Mouse (Mus musculus): ENCODE measurements around the gene Cyb5d1.
A peak's percentile ranks its signal among the peaks of the same experiment; 100 is the strongest.

Gene Cyb5d1

DNA sequence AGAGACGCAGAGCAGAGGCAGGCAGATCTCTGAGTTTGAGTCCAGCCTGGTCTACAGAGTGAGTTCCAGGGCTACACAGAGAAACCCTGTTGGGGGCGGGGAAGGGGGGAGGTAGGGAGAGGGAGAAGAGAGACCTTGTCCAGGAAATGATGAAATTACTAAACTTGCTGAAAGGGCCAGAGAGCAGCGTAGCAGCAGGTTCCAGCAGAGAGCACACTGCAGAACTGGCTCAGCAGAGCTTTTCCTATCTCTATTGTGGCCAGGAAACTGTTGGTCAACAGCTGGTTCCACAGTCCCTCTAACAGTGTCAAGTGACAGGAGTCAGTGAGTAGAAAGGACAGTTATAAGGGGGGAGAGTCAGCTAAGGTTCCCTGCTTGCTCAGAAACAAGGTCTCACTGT, 15.8 kb downstream of the Cyb5d1 start:
- DNase-seq (ENCODE audit: low spot score in 2 of 2) = no peak

DNA sequence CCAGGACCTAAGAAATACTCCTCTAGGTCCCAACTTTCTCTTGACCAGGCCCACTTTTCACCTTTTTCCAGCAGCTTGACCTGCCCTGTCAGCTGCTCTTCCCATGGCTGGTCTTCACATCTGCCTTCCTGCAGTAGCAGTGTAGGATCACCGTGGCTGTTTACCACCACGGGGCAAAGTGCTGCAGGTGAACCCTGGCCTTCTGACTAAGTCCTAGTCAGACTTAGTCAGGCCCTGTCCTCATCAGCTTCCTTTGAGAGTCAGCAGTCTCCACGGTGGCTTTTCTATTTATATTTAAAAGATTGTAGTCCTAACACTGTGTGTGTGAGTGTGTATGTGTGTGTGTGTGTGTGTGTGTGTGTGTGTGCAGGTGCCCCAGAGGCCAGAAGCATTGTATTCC, 17.7 kb downstream of the Cyb5d1 start:
- DNase-seq (ENCODE audit: low spot score in 2 of 2) = no peak

DNA sequence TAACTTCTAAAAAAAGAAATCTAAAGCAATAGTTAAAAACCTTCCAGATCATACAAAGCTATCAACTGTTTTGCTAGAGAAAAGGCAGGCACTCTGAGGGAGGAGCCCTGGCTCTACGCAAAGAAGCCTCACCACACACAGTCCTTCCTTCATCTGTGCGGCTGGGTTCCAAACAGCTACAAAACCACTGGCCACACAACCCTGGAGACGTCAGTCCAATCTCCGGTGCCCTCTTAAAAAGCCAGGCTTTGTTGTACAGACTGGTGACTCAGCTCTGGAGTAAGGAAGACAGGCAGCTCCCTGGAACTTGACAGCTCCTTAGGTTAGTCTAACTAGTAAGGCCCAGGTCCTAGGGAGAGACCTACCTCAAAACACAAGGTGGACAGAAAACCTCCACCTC, 19.8 kb downstream of the Cyb5d1 start:
- DNase-seq (ENCODE audit: low spot score in 2 of 2) = no peak

DNA sequence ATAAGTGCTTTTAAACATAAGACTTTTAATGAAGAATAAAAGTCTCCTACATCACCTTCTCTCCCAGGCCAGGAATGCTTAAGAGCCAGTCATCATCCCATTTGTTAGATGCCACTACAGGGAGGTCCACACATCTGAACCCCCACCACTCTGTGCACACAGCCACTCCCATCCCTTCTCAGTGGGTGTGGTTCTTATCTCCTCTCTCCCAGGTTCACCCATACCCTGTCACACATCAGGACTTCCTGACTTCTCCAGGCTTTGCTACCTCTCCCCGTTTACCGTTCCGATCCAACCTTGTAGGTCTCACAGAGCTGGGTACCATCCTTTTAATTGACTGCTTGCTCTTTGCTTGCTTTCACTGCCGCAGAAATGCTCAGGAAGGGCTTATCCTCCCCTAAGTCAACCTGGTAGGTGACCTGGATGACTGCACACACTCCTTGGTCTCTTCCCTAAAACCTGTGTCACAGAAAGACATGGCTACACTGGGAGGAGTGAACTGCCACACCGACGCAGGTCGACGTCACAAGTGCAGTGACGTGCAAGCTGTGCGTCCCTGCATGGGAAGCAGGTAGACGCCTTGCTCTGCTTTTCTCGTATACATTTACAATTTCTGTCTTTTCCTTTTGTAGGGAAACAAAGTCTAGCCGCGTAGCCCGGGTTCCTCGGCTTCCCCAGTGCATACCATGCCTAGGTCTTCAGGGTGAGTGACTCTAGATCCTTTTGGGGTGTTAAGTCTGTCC, 22.0 kb downstream of the Cyb5d1 start:
- no peak for DNase-seq (ENCODE audit: low spot score in 2 of 2)

DNA sequence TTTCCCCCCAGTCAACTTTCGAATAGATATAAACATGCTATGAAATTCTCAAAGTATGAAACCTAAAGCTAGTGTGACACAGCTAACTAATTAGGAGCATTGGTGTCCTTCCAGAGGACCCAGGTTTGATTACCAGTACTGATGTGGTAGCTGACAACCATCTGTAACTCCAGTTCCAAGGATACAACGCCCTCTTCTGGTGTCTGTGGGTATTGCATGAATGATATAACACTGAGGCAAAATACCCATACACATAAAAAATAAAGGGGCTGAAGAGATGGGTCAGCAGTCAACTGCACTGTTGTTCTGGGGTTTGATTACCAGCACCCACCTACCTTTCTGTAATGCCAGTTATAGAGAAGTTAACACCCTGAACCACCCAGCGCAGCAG, 22.7 kb downstream of the Cyb5d1 start:
- DNase-seq (ENCODE audit: low spot score in 2 of 2) = no peak

DNA sequence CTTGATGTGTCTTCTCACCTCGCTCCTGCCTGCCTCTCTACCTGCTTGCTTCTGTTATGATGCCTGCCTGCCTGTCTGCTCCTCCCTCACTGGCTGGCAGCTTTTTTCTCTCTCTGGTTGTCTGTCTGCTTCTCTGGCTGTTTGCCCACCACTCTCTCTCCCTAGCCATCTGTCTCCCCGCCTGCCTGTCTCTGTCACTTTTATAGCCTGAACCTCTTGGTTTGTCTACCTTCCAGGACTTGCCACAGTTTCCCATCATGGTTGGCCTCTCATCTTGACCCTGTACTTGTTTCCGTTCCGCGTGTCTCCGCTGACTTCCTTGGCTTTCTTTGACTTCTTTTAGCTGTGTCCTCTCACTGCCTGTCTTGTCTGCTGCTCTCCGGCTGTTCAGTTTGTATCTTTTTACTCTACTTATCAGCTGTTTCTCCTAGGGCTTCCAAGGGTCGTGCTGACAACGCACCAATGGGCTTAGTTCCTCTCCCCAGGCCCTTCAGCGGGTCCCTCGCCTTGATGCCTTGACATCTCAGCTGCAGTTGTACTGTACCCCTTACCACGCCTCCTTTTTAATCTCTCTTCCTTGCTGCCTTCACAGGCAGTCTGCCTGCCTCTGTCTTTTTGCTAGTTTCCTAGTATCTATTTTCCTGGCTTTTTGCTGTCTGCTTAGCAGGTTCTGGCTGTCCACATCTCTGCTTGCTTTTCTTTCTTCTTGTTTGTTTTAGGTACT, 23.2 kb downstream of the Cyb5d1 start:
- DNase-seq (ENCODE audit: low spot score in 2 of 2) = peak; percentile 52 to 65

DNA sequence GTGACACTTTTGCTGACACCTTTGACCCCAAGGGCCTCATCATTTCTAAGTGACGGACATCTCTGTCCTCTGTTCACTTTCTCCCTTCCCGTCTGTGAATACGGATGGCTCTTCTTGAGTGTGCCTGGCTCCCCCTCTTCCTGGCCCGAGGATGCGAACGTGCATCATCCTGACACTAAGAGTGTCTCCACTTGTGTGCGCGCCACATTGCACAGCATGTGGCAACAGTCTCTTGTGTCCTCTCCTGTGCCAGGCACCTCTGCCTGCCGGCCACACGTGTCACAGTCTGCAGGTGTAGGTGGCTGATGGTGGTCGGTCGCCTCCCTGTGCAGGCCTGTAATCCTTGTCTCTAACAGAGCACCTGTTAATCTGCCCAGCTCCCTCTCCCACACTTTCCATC, 23.8 kb downstream of the Cyb5d1 start:
- no peak for DNase-seq (ENCODE audit: low spot score in 2 of 2)

DNA sequence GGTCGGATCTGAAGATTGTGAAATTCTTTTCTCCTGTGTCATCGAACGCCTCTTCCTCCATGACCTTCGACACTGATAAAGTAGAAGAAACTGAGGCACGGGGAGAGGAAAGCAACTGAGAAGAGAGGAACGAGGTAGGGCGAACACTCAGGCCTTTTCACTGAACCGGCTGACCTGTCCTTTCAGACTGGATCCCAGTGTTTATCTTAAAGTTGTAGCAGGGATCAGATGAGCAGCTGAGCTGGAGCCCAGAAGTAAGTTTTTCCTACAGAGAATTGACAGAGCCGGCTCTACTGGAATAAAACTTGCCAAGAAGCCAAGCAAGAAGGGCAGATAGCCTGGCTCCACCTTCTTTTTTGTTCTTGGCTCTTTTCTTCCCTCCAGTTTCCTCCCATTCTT, 24.6 kb downstream of the Cyb5d1 start:
- no peak for DNase-seq (ENCODE audit: low spot score in 2 of 2)

DNA sequence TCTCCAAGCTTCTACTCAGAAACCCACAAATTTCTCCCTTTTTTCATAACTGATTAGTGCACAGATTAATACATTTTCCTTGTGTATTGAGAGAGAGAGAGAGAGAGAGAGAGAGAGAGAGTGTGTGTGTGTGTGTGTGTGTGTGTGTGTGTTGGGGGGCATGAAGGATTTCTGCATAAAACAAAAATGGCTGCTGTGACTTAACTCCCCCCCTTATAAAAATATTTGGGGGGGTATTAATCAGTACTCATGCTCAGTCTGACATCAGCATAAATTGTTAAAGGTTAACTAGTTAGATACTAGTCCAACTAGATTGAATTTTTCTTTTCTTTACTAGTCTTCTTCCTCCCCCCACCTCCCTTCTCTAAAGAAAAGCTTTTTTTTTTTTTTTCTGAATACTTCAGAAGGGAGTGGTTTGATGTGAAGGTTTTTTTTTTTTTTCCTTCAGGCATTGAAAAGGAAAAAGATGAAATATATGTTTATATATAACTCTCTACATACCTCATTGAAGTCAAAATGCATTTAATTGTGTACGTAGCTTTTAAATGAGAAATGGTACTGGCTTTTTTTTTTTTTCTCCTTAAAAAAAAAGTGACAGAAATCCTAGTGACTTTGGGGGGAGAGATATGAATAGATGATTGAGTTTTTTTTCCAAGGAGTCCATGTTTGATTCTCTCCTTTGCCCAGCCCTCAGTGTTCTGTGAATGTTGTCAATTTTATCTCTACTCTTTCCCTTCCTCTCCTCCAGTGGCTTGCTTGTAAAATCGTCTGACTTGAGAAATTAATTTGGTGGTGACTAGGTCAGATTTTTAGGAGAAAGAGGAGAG, 25.2 kb downstream of the Cyb5d1 start:
- DNase-seq (ENCODE audit: low spot score in 2 of 2) = no peak

DNA sequence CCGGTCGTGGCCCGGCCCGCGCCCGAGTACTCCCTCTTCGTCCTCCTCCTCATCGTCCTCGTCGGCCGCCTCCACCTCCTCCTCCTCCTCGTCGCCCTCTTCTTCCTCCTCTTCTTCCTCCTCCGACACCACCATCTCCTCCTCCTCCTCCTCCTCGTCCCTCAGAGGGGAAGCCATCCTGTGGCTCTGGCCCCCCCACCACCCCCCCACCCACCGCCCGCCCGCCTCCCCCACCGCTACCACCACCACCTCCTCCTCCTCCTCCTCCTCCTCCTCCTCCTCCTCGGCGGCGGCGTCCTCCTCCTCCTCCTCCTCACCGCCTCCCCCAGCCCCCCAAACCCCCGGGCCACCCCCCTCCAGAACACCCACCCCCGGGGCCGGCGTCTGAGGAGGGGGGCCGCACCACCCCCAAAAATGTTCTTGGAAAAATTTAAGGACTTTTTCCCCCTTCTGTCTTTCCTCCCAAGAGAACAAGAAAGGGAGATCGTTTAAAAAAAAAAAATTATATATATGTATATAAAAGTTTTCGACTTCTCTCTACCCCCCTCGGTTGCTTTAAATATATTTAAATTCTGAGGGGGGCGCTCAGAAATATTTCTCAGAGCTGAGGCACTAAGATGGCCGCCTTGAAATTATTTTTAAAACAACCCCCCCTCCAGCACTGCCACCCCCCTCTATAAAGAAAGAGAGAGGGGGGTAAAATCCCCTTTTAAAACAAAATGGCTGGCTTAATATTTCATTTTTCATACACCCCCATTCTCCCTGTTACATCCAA, 26.0 kb downstream of the Cyb5d1 start, which contains the start of gene Chd3:
Gene Chd3 (minus strand): TSS at position 192 of the 775 bp plus-strand sequence.
- no peak for DNase-seq (ENCODE audit: low spot score in 2 of 2)

DNA sequence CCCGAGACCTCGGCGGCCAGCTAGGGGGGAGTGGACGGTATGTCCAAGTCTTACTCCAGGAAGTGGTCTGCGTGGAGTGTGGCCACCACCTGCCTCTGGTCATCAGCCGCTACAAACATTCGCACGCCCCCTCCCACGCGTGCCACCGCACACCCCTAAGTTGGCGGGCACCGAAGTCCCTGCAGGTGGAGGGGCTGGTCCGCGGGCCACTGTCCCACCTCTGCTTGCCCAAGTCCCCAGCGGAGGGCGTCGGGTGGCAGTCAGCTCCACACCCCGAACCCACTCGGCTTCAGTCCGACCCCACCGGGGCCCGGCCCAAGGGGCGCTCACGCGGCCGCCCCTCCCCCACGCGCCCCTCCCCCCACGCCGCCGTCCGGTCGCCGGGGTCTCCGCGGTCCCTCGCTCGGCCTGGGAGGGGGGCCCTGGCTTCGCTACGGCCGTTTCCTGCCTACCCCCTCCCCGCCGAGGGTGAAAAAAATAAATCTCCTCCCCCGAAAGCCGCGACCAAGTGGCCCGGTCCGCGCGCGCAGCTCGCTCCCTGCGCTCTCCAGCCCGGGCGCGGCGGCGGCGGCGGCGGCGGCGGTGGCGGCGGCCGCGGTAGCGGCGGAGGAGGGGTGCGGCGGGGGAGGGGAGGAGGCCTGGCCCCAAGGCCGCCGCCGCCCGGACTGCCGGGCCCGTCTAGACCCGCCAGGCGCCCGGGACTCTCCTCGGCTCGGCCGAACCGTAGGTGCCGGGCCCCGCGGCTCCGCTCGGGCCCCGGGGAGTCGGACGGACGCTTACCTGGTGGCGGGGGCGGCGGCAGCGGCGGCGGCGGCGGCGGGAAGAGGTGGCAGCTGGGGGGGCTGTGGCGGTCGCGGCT, 26.8 kb downstream of the Cyb5d1 start:
- no peak for DNase-seq (ENCODE audit: low spot score in 2 of 2)

DNA sequence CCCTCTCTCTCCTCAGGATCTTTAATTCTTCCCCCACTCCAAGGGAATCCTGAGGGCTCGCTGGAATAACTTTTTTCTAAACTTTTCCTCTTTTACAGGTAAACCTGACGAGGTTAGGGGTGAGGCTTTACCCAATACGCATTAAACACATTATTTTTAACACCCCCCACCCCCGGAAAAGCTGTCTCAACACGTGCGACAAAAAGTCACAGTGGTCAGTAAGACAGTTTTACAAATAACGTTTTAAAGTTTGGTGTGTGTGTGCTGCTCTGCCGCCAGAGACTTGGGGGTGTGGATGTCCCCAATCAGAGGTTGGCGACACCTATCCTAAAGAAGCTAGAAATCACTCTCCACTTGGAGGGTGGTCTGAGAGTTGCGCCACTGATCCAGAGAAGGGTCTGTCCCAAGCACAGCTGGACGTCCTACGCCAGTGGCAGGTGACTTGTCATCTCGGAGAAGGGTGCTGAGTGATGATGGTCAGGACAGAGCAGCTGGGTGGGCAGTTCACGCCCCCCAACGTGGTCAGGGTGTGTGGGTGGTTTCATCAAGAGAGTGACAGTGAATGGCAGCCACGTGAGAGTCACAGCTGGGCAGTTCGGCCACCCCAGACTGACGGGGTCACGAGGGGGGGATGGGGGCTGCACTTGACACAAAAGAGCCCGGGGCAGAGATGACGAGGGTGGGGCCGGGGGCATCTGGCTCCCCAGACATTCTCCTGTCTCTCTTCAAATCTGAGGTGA, 27.6 kb downstream of the Cyb5d1 start:
- no peak for DNase-seq (ENCODE audit: low spot score in 2 of 2)

DNA sequence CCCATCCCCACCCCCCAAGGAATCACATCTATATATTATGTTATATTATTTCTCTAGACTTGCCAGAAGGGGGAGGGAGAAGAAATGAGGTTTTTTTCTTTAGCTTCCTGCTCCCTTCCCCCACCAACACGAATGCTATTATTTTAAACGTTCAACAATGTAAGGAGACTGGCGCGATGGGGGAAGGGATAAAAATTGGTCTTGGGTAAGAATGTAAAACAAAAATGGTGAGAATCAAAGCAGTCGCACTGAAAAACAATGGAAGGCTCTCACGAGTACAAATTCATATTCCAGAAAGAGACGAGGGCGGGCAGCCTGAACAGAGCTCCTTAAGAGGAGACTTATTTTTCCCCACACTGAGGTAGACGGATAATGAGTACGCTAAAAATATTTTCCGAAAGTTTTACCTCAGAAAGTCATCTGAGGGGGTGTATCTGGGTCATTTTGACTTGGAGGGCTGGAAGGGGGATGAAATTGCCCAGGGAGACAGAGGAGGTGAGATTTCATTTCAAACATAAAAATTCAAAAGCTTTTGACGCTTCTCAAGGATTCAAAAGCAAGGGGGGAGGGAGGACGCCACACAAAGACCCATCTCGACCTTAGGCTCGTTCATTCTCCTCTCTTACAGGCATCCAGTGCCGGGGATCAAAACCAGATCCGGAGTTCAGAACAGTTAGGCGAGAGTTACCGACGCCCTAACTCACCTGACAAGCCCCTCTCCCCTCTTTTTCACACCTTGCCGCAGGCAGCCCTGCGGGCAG, 28.4 kb downstream of the Cyb5d1 start:
- DNase-seq (ENCODE audit: low spot score in 2 of 2) = peak in 1 of 2 experiments; percentile 42

DNA sequence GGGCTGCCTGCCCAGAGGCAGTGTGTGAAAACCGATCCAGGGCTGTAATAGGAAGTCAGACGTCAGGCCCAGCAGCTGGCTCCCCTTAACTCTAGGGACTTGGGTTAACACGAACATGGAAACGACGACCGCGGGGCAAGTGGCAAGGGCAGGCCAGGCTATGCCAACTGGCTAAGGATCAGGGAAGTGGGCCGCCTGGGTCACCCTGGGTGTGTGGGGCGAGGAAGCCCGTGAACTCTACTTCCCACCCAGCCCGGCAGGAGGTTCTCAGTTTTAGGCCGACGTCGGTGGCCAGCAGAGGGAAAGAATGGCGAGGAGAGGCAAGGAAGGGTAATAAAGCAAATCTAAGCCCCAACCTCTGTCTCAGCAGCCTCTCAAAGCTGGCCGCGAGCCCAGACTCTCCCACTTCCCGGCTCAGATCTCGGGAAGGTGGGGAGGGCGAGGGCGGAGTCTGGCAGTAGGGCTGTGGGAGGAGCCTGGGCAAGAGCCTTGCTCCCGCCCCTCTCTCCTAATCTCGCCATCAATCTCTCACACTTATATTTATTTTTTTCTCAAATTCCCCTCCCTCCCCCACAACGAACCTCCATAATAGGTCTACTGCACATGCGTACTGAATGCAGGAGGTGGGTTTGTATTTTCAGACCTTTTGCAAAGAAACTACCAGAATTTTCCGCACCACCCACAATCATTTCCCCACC, 29.1 kb downstream of the Cyb5d1 start:
- DNase-seq (ENCODE audit: low spot score in 2 of 2) = peak; percentile 92 to 94

DNA sequence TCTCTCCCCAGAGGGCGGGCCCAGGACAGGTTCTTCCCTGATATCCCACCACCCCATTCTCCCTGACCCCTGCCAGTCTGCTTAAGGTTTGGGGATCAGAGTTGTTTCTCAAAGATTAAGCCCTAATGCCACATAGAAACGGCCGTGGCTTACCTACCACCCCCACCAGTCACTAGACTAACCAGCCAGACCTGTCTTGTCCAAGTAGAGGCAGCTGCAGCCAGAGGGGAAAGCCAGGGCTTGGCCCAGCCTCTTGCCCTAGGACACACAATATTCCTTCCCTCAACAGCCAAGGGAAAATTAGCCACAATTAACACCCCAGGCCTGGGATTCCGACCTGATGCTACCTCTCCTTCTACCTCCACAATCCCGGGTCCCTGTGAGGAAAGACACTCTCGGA, 29.7 kb downstream of the Cyb5d1 start:
- no peak for DNase-seq (ENCODE audit: low spot score in 2 of 2)

DNA sequence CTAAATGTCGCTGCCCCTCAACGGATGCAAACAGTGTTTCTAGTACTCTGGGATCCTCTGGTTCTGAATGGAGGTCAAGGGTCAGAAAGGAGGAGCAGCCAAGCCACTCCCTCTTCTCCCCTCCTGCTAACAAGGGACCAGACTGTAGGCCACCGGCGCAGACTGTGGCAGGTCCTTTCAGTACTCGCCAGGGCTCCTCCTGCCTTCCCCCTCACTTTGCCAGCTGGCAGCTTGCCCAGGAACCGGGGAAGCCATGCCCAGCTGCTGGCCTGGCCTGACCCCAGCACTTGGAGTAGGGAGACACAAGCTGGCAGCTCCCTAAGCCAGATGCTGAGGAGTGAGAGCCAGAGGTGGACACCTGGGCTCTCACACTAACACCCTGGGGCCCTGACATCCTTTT, 30.5 kb downstream of the Cyb5d1 start:
- peak; percentile 84 to 85 for DNase-seq (ENCODE audit: low spot score in 2 of 2)

DNA sequence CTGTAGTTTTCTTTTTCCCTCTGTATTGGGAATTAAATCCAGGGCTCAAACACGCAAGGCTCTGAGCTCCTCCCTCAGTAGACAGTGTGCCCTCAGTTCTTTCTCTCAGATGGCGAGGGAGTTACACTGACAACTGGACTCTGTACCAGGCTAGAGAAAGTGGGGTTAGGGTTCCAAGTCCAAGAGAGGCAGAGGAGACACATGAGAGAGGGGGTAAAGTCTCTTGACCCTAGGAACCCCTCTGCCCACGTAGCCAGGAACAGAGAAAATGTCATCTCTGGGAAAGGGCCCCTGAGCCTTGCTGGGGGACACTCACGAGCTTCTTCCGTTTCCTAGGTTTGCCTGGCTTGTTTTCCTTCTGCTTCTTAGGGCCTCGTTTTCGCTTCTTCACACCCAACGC, 31.1 kb downstream of the Cyb5d1 start:
- DNase-seq (ENCODE audit: low spot score in 2 of 2) = no peak

DNA sequence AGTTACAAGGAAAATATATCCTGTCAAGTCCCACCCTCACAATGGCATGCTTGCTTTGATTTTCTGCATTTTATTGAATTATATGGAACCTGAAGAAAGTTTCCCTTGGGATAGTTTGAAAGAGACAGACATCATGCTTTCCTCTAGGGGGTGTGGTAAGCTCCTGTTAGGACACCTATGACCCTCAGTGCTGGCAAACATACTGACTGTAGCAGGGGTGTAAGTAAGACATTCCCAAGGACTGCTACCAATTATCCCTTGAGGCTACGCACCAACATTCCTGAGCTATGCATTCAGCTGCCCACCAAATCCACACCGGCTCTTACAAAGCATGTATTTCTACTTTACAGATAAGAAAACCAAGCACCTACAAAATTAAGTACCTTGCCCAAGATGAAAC, 33.0 kb downstream of the Cyb5d1 start:
- no peak for DNase-seq (ENCODE audit: low spot score in 2 of 2)

DNA sequence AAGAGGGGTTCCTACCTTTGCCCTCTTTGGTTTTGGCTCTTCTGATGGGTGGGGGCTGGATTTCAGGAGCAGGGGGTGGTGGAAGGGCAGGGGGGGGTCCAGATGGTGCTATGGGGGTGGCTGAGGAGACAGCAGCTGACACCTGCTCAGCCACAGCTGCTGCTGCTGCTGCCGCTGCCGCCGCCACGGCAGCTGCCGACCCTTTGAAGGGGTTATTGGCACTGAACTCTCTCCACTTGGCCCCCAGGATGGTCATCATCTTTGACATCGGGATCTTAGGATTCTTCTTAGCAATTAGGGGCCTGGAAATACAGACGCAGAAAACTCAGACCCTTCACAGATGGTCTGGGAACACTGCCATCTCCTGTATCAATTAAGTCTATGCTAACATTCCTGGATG, 33.4 kb downstream of the Cyb5d1 start:
- no peak for DNase-seq (ENCODE audit: low spot score in 2 of 2)

Measured in right cerebral cortex, postnatal 36 days (tissue).